Mouse (Mus musculus) lung, postnatal 4 days (tissue): ENCODE measurements at regions not wholly inside any gene's neighbourhood (a gene's known extent, or its start where the extent isn't known, plus 50 kb on each side); places are given as distances from the start of the nearest gene placed in this dataset.
"Not testable (repeated sequence)": the region's sequence is repeated elsewhere in the genome, so short reads cannot be mapped to it uniquely, and the experiment has no call there.

ENCODE experiments used
- DNase-seq, 2 experiments: peaks; one replicate each; pipeline ENCODE4 v3.0.0; 2021

GRCm38 (mm10) chr9:78769168-78769567 is 153.8 kb downstream of the Cd109 start:
- DNase-seq = peak in 1 of 2 experiments; percentile 23

DNA sequence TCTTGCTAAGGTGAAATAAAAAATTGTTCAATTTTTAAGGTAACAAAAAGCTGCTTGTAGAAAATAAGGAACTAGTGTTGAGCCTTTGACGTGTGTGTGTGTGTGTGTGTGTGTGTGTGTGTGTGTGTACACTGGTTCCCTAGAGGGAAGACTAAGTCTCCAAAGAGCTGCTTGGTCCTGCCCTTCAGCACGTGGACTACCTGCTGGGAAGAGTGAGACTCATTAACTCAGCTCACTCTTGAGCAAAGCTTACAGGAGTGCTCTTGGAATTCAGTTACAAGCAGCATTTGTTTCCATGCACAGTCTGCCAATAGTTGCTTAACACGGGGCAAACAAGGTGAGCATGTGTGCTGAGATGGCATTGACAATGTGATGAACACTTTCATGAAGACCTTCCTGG is 158.6 kb downstream of the Cd109 start:
- DNase-seq = peak; percentile 6 to 31

DNA sequence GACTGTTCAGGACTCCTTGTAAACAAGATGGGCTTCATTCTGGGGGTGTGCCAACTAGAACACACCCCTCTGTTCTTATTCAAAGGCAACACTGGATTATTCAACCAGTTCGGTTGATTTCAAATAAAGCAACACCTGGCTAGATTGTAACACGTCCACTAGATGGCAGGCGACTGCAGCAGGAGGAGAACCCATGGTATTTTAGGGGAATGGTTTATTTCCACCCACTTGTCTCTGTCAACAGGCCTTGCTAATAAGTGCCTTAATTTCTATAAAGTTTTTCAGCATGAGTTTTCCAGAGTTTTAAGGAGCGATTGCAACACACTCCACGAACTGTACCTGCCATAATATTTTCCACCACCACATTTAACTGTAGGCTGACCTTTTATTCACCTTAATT is 160.1 kb downstream of the Cd109 start:
- peak; percentile 25 to 52 for DNase-seq

- DNase-seq = no peak
Observed at GRCm38 (mm10) chr9:78780595-78780994, 165.2 kb downstream of the Cd109 start.

DNA sequence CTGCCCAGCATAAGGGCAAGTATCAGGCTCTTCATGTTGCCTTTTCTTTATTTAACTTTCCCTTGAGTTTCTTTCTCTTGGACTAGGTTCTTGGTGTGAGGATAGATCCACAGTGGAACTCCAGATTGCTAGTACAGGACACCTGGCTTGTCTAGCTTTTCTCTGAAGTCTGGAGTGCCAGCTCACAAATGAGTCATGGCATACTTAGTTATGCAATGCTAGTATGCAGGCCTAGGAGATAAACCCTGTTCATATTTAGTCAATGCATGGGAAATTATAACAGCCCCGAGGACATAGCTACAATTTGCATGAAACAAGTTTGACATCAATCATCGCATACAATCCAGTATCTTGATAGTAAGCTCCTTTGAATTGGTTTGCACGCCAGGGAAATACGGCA is 167.0 kb downstream of the Cd109 start:
- no peak for DNase-seq

- DNase-seq = no peak
Observed at GRCm38 (mm10) chr9:78782860-78783259, 167.5 kb downstream of the Cd109 start.

- DNase-seq = peak in 1 of 2 experiments; percentile 17
Observed at GRCm38 (mm10) chr9:78787866-78788265, 172.5 kb downstream of the Cd109 start.

DNA sequence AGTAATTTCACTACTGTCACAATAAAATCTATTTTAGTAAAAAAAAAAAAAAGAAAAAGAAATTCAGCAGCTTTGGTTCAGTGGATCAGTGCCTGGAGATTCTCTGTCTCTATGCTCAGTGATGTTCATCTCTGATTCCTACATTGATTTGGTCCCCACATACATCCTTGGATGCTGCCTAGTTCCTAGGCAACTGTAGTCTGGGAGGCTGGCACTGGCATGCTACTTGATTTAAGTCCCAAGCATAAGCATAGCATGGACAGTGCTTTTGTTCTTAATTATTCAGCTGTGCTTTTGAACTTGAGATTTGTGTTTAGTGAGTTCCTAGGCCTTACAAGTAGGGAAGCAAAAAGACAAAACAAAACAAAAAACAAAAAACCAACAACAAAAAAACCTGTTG is 174.4 kb downstream of the Cd109 start:
- DNase-seq = no peak

DNA sequence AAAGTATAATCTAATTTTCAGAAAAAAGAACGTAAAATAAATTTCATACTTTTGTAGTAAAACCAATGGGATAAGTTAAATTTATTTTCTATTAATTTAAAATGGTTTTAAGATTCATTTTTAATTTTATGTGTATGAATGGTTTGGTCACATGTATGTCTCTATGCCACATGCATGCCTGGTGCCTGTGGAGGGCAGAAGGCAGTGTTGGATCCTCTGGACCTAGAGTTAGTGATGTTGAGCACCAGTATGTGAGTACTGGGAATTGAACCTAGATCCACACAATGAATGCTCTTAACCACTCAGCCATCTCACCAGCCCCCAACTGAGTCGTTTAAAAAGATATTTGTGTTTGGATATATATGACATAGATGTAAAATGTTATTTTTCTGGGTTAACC is 174.8 kb downstream of the Cd109 start:
- DNase-seq = no peak

GRCm38 (mm10) chr9:78795801-78796200 is 180.5 kb downstream of the Cd109 start:
- no peak for DNase-seq

- no peak for DNase-seq
Observed at GRCm38 (mm10) chr9:78817221-78817620, 201.9 kb downstream of the Cd109 start.

DNA sequence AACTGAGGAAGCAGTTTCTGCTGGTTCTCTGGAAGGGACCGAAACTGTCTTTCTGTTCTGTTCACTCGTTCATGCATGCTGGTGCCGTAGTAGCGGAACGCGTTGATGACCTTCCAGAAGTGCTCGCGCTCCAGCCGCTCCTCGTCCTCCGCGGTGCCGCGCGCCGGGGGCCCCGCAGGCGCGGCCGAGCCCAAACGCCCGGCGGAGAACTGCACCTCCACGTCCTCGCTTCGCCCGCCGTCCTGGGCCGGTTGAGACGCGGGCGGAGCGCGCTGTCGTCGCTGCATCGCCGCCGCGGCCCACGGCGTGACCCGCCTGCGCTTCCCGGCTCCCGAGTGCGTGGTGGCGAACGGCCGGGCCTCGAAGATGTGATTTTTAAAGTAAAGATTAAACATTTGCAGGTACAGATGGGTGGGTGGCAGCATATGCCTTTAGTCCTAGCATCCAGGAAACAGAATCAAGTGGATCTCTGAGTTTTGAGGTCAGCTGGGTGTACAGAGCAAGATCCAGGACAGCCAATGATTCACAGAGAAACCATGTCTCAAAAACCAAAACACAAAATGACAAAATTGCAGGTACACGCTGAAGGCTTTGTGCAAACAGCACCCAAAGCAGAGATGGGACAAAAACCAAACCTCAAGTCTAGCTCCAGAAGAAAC is 206.3 kb downstream of the Cd109 start:
- peak; percentile 20 to 37 for DNase-seq

DNA sequence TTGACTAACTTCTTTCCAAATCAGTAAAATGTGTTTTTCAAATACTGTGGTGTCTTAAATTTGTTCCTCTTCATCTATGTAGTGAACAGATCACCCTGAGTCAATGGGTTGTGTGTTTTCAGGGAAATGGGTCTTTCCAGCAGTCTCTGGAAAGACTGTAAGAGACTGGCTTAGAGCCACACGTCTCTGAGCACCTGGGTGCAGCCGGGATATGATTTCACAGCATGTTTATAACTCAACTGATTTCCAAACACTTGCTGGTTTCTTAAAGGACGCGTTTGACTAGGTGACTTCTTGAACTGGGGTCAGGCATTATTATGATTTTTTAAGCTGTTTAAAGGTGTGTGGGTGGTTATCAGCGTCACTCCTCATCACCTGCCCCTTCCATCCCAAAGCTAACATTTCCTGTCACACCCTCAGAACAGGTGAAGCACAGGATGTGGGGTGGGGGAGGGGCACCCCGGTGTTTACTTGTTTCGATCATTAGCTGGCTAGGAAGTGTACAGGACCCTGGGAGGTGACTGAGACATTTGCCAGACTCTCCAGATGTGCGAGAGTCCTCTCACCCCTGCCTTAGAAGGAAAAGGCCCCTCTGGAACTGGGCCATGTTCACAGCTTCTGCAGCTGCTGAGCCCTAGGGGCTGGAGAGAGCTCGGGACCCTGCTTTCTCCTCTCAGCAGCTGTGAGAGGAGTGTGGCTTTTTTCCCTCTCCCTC is 229.8 kb downstream of the Cd109 start:
- peak; percentile 38 to 70 for DNase-seq

- peak; percentile 9 to 32 for DNase-seq
Observed at GRCm38 (mm10) chr9:78846110-78846509, 230.8 kb downstream of the Cd109 start.

DNA sequence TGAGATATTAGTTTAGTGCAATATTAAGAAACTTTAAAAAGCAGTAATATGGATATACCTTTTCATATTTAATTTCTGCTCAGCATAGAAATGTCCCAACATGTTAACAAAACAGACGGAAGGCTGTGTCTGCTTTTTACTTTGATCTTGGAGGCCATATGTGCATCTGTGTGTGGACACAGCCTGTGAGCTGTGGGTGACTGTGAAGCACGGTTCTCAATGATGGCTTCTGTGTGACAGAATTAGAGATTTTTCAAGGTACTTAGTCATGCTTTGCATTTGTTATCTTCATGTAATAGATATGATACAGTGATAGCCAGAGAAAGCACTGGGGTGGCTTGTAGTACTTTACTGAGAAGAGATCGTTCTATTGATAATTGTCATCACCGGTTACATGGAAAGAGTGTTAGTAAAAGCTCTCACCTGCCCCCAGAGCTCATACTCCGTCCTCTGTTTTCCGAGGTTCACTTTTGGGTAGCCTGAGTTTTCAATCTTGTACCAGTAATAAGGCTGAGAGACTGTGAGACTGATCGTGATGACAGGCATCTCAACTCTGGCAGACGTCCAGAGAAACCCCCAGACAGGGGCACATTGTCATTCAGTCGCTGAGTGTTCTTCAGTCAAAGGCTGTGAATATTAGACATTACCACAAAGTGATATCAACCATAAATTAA is 232.7 kb downstream of the Cd109 start:
- DNase-seq = no peak

DNA sequence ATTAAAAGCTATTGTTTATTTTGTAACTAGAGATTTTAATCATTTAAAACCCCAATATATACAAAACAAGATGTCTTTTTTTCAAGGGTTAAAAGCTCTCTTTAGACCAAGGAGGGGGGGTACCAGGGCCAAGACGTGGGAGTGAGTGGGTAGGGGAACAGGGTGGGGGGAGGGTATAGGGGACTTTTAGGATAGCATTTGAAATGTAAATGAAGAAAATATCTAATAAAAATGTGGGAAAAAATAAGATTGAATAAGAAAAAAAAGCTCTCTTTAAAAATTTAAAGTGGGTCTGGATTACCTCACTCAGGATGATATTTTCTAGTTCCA is 233.2 kb downstream of the Cd109 start:
- not testable (repeated sequence) for DNase-seq

GRCm38 (mm10) chr9:78856981-78857380 is 241.6 kb downstream of the Cd109 start:
- DNase-seq = no peak

- no peak for DNase-seq
Observed at GRCm38 (mm10) chr9:78859956-78860355, 244.6 kb downstream of the Cd109 start.

DNA sequence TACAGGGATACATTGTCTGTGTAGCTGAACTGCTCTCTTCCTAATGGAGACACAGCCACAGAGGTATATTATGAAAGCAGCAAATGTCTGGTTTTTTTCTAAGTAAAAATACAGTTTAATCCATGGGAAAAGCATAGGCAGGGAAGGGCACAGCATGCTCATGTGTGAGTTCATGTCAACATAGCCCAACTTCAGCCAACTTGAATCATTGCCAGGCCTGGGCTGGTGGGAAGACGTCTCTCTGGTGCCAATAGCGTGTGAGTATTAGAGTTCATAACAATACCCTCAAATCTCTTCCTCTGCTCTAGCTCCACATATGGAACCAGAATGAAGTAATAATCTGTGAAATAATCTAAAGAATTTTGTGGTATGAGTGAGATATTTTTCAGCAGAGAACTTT is 257.2 kb downstream of the Cd109 start:
- DNase-seq = peak in 1 of 2 experiments; percentile 31

DNA sequence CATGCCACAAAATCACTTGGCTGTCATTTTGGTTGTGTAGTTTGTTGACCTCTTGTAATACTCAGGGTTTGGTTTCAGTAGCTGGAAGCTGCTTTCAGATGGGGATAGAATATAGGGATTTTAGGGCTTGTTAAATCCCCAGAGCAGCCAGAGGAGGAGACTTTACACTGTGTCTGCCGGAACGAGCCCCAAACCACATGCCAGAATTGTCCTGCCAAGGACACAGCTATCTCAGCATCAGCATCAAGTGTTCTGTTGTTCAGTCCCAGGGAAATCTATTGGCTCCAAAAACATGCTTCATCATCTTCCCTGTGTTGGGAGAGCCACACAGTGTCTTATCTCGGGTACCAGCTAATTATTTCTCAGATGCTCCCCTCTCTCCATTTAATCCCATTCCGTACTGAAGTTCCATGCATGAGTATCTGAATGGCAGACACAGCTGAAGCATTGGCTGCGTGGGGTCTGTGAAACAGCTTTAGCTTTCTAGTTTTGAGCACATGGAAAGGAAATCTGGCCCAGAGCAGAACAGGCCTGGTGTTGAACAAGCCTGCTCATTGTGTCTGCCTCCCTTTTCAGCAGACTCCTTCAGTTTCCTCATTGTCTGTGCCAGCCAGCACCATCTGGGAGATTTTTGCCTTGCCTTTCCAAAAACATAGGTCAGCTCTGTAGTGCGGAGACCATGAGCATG is 264.8 kb downstream of the Cd109 start:
- DNase-seq = peak in 1 of 2 experiments; percentile 21

- DNase-seq = no peak
Observed at GRCm38 (mm10) chr9:78880643-78881306, 265.4 kb downstream of the Cd109 start.

DNA sequence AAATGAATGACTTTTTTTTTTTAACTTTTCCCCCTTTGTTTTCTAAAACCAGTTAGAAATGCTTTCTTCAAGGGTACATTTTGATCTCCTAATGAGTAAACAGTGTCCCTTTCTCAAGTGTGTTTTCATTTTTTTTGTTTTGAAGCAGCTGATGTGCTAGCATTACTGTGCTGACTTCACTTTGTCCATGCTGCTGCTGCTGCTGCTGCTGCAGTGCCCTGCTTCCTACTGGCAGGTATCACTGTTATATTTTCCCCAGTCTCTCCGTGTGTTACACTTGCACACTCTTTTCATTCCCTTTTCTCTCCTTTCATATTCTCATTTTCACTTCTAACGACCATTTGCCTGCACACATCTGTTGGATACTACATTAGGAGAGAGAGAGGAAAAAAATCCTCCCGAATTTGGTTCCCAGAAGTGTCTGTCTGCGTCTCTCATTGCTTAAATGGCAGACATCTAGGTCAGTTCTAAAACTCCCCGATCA is 266.0 kb downstream of the Cd109 start:
- DNase-seq = no peak

DNA sequence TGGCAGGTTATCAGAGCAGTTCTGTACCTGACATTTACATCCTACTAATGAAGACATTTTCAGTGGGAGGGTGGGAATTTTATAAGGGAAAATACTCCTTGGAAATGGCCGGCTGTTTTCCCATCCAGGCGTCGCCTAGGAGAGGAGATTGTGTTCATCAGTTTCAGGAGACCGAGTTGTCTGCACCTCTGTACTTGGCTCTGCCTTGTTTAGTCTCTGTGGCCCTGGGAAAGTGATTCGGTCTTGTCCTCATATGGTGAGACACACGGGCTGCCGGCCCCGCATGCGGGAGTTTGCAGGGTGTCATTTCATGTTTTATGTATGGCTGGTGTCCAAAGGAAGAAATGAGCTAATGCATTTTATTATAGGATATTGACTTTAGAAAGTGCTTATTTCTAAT is 287.9 kb downstream of the Cd109 start:
- DNase-seq = no peak
